Mouse (Mus musculus): ENCODE results near the gene Poldip2. TPM values are rescaled to one million over a fixed set of nuclear protein-coding genes. Genes with fewer than 3 reads are reported as not detected.

Poldip2 gene
- polyA plus RNA-seq (2014; fragmentation: Nextera tagmentation; extraction: Ambion mirVana), result 130 and 154 TPM in 2 replicates

DNA sequence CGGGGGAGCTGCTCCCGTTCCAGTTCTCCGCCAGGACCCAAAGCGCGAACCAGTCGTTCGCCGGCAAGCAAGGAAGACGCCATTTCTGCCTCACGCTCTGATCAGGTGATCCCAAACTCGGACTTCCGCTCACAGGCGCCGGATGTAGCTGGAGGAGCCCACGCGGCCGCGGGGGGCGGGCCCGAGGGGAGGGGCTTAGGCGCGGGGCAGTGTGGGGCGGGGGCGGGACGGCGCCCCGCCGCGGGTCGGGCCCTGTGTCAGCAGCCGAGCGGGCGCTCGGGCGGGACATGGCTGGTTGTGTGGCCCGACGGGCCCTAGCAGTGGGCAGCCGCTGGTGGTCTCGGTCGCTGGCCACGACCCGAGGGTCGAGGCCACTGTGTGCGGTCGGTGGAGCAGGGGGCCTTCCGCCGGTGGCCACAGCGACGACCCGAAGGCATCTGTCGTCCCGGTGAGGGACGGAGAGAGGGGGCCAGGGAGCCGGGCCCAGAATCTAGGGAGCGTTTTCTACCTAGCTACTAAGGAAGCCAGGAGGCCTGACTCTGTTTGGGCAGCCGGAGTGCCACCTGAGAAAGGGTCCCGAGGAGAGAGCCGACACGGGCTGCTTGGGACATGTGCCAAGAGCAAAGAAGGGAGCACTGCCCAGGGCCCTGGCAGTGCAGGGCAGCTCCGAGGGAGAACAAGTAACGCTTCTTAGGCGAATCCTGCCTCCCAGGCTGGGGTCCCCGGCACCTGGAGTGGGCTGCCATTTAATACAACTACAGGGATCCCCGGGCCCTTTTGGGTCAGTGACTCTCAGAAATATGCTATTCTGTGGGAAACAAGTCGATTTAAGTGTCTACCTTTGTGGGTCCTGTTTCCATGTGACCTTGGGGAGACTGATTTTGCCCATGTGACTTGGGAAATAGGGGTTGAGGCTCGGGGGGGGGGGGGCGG, at the start of gene Poldip2, which contains the start of gene Tmem199:
TSS of gene Poldip2 (plus strand) at position 169 of the 933 bp plus-strand sequence.
TSS of gene Tmem199 (minus strand) at position 148 of the 933 bp plus-strand sequence.
- Histone ChIP-seq H3K4me1 (ENCODE audit: control insufficient read depth, insufficient read depth, low read length) (peaks cover 14% of the 10 kb centered on the region), H3K27ac (ENCODE audit: low read depth, low read length) (peak within 1 kb of the TSS; percentile 88), H3K36me3 (ENCODE audit: control insufficient read depth, insufficient read depth, low read length) (peaks cover 23% of the 10 kb centered on the region), H3K9ac (ENCODE audit: low read depth, low read length) (peak within 1 kb of the TSS; percentile 99), H3K4me3 (ENCODE audit: low read depth, low read length) (peak within 1 kb of the TSS; percentile 91), H3K4me2 (peak within 1 kb of the TSS; percentile 75), H3K27me3 (ENCODE audit: control insufficient read depth, insufficient read depth, low read length) (no peaks in the 10 kb centered on the region), H3K9me3 (replicated peaks; ENCODE audit: control insufficient read depth, low read length) (no peaks in the 10 kb centered on the region)
- ATAC-seq (replicated peaks; ENCODE audit: insufficient number of reproducible peaks, low FRiP score, low TSS enrichment), result peak; percentile 93
- under 1% methylated on average over 66 of the region's 67 CpGs for WGBS (ENCODE audit: insufficient replicate concordance)

GRCm38 (mm10) chr11:78462669-78463068, 49.3 kb upstream of the Poldip2 start:
- no peak overlapping the region for H3K27ac ChIP-seq (ENCODE audit: low read depth, low read length)
- H3K36me3 ChIP-seq (ENCODE audit: control insufficient read depth, insufficient read depth, low read length), result no peaks in the 10 kb centered on the region
- no peak for ATAC-seq (replicated peaks; ENCODE audit: insufficient number of reproducible peaks, low FRiP score, low TSS enrichment)
- no peak overlapping the region for H3K4me3 ChIP-seq (ENCODE audit: low read depth, low read length)
- H3K4me1 ChIP-seq (ENCODE audit: control insufficient read depth, insufficient read depth, low read length), result peaks cover 24% of the 10 kb centered on the region
- no peak overlapping the region for H3K9ac ChIP-seq (ENCODE audit: low read depth, low read length)
- no peaks in the 10 kb centered on the region for H3K27me3 ChIP-seq (ENCODE audit: control insufficient read depth, insufficient read depth, low read length)
- no peaks in the 10 kb centered on the region for H3K9me3 ChIP-seq (replicated peaks; ENCODE audit: control insufficient read depth, low read length)
- WGBS (ENCODE audit: insufficient replicate concordance), result 84% methylated on average over 5 of the region's 5 CpGs
- H3K4me2 ChIP-seq, result no peak overlapping the region

DNA sequence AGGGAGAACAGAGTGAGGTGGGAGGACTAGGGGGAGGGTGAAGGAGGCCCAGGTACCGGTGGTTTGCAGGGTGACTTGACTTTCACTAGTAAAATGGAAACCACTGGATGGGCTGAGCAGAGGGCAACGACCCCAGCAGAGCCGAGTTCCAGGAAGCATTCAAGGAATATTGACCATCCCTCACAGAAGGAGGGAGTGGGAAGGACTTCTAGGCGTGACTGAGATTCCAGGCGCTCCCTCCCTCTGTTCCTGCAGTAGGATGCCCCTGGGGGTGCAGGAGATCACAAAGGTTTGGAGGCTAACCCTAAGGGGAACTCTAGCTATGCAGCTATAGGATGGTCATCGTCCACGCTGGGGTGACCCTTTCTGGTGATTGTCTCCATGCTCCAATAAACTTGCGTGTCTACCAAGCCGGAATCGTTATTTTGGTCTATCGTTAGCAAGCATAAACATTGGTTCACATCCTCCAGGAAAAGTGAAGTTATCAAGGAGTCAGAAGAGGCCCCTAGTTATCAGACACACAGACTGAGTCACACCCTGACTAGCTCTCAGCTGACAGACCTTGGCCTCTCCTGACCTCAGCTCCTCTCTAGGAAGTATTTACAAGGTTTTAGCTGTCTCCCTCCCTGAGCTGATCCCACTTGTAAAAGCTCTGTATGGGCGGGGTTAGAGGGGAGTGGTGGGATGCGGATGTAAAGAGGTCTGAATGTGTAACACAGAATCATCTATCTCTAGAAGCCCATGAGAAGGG, 48.5 kb upstream of the Poldip2 start:
- no peak overlapping the region for H3K4me3 ChIP-seq (ENCODE audit: low read depth, low read length)
- no peaks in the 10 kb centered on the region for H3K27me3 ChIP-seq (ENCODE audit: control insufficient read depth, insufficient read depth, low read length)
- 0 out of 2 replicates have a peak, but pooled peaks have one; percentile 22 for ATAC-seq (replicated peaks; ENCODE audit: insufficient number of reproducible peaks, low FRiP score, low TSS enrichment)
- peaks cover 24% of the 10 kb centered on the region for H3K4me1 ChIP-seq (ENCODE audit: control insufficient read depth, insufficient read depth, low read length)
- H3K27ac ChIP-seq (ENCODE audit: low read depth, low read length), result no peak overlapping the region
- H3K9me3 ChIP-seq (replicated peaks; ENCODE audit: control insufficient read depth, low read length), result no peaks in the 10 kb centered on the region
- H3K4me2 ChIP-seq, result no peak overlapping the region
- WGBS (ENCODE audit: insufficient replicate concordance), result 46% methylated on average over 13 of the region's 13 CpGs
- H3K36me3 ChIP-seq (ENCODE audit: control insufficient read depth, insufficient read depth, low read length), result no peaks in the 10 kb centered on the region
- no peak overlapping the region; the same call in 1 of the 2 replicates for H3K9ac ChIP-seq (ENCODE audit: low read depth, low read length)

DNA sequence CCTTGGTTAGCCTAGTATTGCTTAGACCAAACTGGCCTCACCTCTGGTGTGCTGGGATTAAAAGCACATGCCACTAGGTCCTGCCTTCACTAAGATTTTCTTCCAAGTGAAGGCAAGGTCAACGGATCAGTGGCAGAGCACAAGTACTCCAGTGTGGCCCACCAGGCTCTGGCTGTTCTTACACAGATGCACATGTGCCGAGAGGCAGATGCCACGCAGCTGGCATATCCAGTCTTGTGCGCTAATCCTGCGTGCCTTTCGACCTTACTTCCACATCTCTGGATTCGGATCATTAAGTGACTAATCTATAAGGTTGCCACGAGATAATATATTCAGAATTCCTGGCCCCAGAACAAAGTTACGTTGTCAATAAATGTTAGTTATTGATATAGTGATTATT, 46.9 kb upstream of the Poldip2 start:
- Histone ChIP-seq H3K36me3 (ENCODE audit: control insufficient read depth, insufficient read depth, low read length) (no peaks in the 10 kb centered on the region), H3K4me1 (ENCODE audit: control insufficient read depth, insufficient read depth, low read length) (peaks cover 24% of the 10 kb centered on the region), H3K4me3 (ENCODE audit: low read depth, low read length) (peak overlapping the region; percentile 72), H3K27me3 (ENCODE audit: control insufficient read depth, insufficient read depth, low read length) (no peaks in the 10 kb centered on the region), H3K4me2 (peak overlapping the region; percentile 92), H3K9me3 (replicated peaks; ENCODE audit: control insufficient read depth, low read length) (no peaks in the 10 kb centered on the region), H3K9ac (ENCODE audit: low read depth, low read length) (no peak overlapping the region; the same call in 1 of the 2 replicates), H3K27ac (ENCODE audit: low read depth, low read length) (peak overlapping the region; percentile 72; the same call in 1 of the 2 replicates)
- WGBS (ENCODE audit: insufficient replicate concordance), result 50% methylated on average over 9 of the region's 9 CpGs
- no peak for ATAC-seq (replicated peaks; ENCODE audit: insufficient number of reproducible peaks, low FRiP score, low TSS enrichment)

DNA sequence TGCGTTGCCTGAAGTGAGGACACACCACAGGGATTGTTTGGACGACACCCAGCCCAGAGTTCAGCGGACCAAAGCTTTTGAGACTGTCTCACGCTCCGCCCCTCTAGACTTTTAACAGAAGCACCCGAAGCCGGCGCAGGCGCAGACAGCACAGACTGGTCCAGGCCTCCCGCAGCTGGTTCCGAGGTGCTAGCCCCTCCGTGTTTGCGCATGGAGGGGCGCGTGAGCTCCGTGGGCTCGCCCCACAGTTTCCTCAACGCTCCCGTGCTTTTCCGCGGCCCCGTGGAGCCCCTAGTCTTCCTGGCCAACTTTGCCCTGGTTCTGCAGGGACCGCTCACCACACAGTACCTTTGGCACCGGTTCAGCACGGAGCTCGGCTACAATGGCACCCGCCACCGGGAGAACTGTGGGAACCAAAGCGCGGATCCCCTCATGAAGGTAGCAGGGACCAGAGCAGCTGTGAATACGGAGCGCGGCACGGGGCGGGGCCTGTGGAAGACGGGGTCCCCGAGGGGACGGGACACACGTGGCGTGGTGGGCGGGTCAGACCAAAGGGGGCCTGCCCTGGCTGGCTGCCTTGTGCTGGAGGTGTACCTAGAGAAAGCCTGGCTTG, 46.3 kb upstream of the Poldip2 start, which contains the start of gene Slc46a1:
TSS of gene Slc46a1 (plus strand) at position 130 of the 613 bp plus-strand sequence.
- H3K4me2 ChIP-seq, result peak within 1 kb of the TSS; percentile 92
- H3K4me3 ChIP-seq (ENCODE audit: low read depth, low read length), result peak within 1 kb of the TSS; percentile 72
- no peaks in the 10 kb centered on the region for H3K9me3 ChIP-seq (replicated peaks; ENCODE audit: control insufficient read depth, low read length)
- ATAC-seq (replicated peaks; ENCODE audit: insufficient number of reproducible peaks, low FRiP score, low TSS enrichment), result peak; percentile 88
- no peaks in the 10 kb centered on the region for H3K27me3 ChIP-seq (ENCODE audit: control insufficient read depth, insufficient read depth, low read length)
- WGBS (ENCODE audit: insufficient replicate concordance), result under 1% methylated on average over 41 of the region's 41 CpGs
- peaks cover 24% of the 10 kb centered on the region for H3K4me1 ChIP-seq (ENCODE audit: control insufficient read depth, insufficient read depth, low read length)
- peak within 1 kb of the TSS; percentile 72 for H3K27ac ChIP-seq (ENCODE audit: low read depth, low read length)
- peak within 1 kb of the TSS; percentile 87 for H3K9ac ChIP-seq (ENCODE audit: low read depth, low read length)
- no peaks in the 10 kb centered on the region for H3K36me3 ChIP-seq (ENCODE audit: control insufficient read depth, insufficient read depth, low read length)

- ATAC-seq (replicated peaks; ENCODE audit: insufficient number of reproducible peaks, low FRiP score, low TSS enrichment), result no peak; the same call in 1 of the 2 replicates
- peak overlapping the region; percentile 72 for H3K4me3 ChIP-seq (ENCODE audit: low read depth, low read length)
- peak overlapping the region; percentile 87 for H3K9ac ChIP-seq (ENCODE audit: low read depth, low read length)
- H3K27me3 ChIP-seq (ENCODE audit: control insufficient read depth, insufficient read depth, low read length), result no peaks in the 10 kb centered on the region
- 72% methylated on average over 23 of the region's 23 CpGs for WGBS (ENCODE audit: insufficient replicate concordance)
- H3K4me2 ChIP-seq, result peak overlapping the region; percentile 92
- H3K27ac ChIP-seq (ENCODE audit: low read depth, low read length), result peak overlapping the region; percentile 72; the same call in 1 of the 2 replicates
- H3K4me1 ChIP-seq (ENCODE audit: control insufficient read depth, insufficient read depth, low read length), result peaks cover 24% of the 10 kb centered on the region
- H3K9me3 ChIP-seq (replicated peaks; ENCODE audit: control insufficient read depth, low read length), result no peaks in the 10 kb centered on the region
- H3K36me3 ChIP-seq (ENCODE audit: control insufficient read depth, insufficient read depth, low read length), result no peaks in the 10 kb centered on the region
Observed at GRCm38 (mm10) chr11:78466242-78466912, 45.6 kb upstream of the Poldip2 start.

DNA sequence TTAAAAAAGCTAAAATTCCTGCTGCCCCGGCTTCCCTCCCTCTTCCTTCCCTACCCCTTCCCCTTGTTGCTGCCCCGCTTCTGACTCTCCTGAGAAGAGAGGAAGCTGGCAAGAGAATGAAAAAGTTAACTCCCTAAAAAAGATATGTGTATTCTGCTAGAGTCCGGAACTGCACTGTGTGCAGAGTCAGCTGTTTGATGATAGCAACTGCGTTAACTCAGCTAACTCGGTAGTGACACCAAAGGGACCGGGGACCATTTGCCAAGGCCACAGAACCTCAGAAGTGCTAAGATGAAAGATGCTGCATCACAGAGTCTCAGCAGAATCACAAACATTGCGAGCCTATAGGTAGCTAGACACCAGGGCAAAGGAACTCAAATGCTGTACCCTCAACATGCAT, 44.5 kb upstream of the Poldip2 start:
- no peaks in the 10 kb centered on the region for H3K9me3 ChIP-seq (replicated peaks; ENCODE audit: control insufficient read depth, low read length)
- 61% methylated on average over 7 of the region's 7 CpGs for WGBS (ENCODE audit: insufficient replicate concordance)
- no peaks in the 10 kb centered on the region for H3K36me3 ChIP-seq (ENCODE audit: control insufficient read depth, insufficient read depth, low read length)
- no peak overlapping the region for H3K4me3 ChIP-seq (ENCODE audit: low read depth, low read length)
- no peaks in the 10 kb centered on the region for H3K27me3 ChIP-seq (ENCODE audit: control insufficient read depth, insufficient read depth, low read length)
- H3K4me1 ChIP-seq (ENCODE audit: control insufficient read depth, insufficient read depth, low read length), result peaks cover 24% of the 10 kb centered on the region
- no peak overlapping the region for H3K9ac ChIP-seq (ENCODE audit: low read depth, low read length)
- ATAC-seq (replicated peaks; ENCODE audit: insufficient number of reproducible peaks, low FRiP score, low TSS enrichment), result no peak
- no peak overlapping the region; the same call in 1 of the 2 replicates for H3K4me2 ChIP-seq
- H3K27ac ChIP-seq (ENCODE audit: low read depth, low read length), result no peak overlapping the region

All from heart, embryonic 11.5 days (tissue).